Mouse (Mus musculus): ENCODE results near the gene Themis.

- TF ChIP-seq CTCF (IDR thresholded peaks at IDR 0.05; ENCODE audit: low read depth, low read length) (no peak), GATA1 (IDR thresholded peaks at IDR 0.05; ENCODE audit: borderline replicate concordance, low read length) (no peak), TAL1 (conservative IDR thresholded peaks at IDR 0.05; ENCODE audit: low read depth, low read length) (no peak), POLR2AphosphoS5 (IDR thresholded peaks at IDR 0.05; ENCODE audit: insufficient replicate concordance, low read depth, low read length) (no peak)
Observed at GRCm38 (mm10) chr10:28890886-28891285, 222.7 kb downstream of the Themis start.

Measured in G1E (cell line).